Mouse (Mus musculus) intestine, postnatal 0 days (tissue): ENCODE data around the gene Ccdc85b. TPM values are rescaled to one million over a fixed set of nuclear protein-coding genes. Genes with fewer than 3 reads are reported as not detected.

Experiments used
- ATAC-seq: fragments of 200-750 bp; cut with Nextera tagmentation; 2 replicates; pipeline ENCODE4 v1.8.0; 2017; ENCODE audit warnings: mild to moderate bottlenecking, moderate TSS enrichment, moderate library complexity
- H3K27ac ChIP-seq: fragments of 300-500 bp; sonication (generic); 2 replicates; pipeline ENCODE4 v1.5.1; 2014; ENCODE audit warnings: mild to moderate bottlenecking, low read depth, low read length, moderate library complexity
- H3K27me3 ChIP-seq: fragments of 300-500 bp; sonication (generic); replicated peaks from 2 replicates; pipeline ENCODE4 v1.6.1; 2014; ENCODE audit warnings: low read length, mixed read lengths; ENCODE audit not compliant: control insufficient read depth, insufficient read depth
- H3K36me3 ChIP-seq: fragments of 300-500 bp; sonication (generic); 2 replicates; pipeline ENCODE4 v1.6.1; 2014; ENCODE audit warnings: mild to moderate bottlenecking, moderate library complexity; ENCODE audit not compliant: control insufficient read depth, insufficient read depth
- H3K4me1 ChIP-seq: fragments of 300-500 bp; sonication (generic); replicated peaks from 2 replicates; pipeline ENCODE4 v1.6.1; 2014; ENCODE audit warnings: antibody characterized with exemption, low read length, mixed read lengths; ENCODE audit not compliant: control insufficient read depth, insufficient read depth
- H3K4me2 ChIP-seq: fragments of 300-500 bp; sonication (generic); replicated peaks from 2 replicates; pipeline ENCODE4 v1.6.1; 2014; ENCODE audit warnings: low read depth, mild to moderate bottlenecking, moderate library complexity
- H3K4me3 ChIP-seq: fragments of 300-500 bp; sonication (generic); 2 replicates; pipeline ENCODE4 v1.5.1; 2014; ENCODE audit warnings: low read depth, low read length
- H3K9ac ChIP-seq: fragments of 300-500 bp; sonication (generic); 2 replicates; pipeline ENCODE4 v1.6.1; 2014; ENCODE audit warnings: mild to moderate bottlenecking, low read depth, low read length
- H3K9me3 ChIP-seq: fragments of 300-500 bp; sonication (generic); 2 replicates; pipeline ENCODE4 v1.6.1; 2016; ENCODE audit warnings: mixed run types; ENCODE audit not compliant: control insufficient read depth
- CTCF ChIP-seq: sonication (generic); IDR thresholded peaks from 2 replicates; pipeline ENCODE4 v1.5.1; 2016; ENCODE audit warnings: low read depth, mild to moderate bottlenecking, control low read depth, antibody characterized with exemption, moderate library complexity
- WGBS: fragments of 180-500 bp; shearing (Covaris S2); extraction: QIAGEN DNeasy Blood & Tissue Kit; methylation state at CpG from one replicate; pipeline ENCODE4 v1.1.7; 2014; 5-methylcytosine and 5-hydroxymethylcytosine counted together
- polyA plus RNA-seq: library from polyadenylated mRNA; unstranded; fragments of >200 nt; fragmentation: Nextera tagmentation; extraction: Ambion mirVana; gene quantifications from 2 replicates; pipeline ENCODE4 v1.2.1, GENCODE M21; 2015

Ccdc85b gene
- polyA plus RNA-seq, 1 experiment from 2014 or later: 7.3 TPM

- Histone ChIP-seq H3K9me3 (no peaks in the 10 kb centered on the region), H3K4me1 (peaks cover 6% of the 10 kb centered on the region; the same call in 1 of the 2 replicates), H3K36me3 (peaks cover 6% of the 10 kb centered on the region; the same call in 1 of the 2 replicates), H3K4me2 (no peak overlapping the region), H3K4me3 (no peak overlapping the region), H3K27me3 (peaks cover 29% of the 10 kb centered on the region), H3K27ac (peak overlapping the region; percentile 35; the same call in 1 of the 2 replicates), H3K9ac (no peak overlapping the region)
- peak; percentile 16; the same call in 1 of the 2 replicates for TF ChIP-seq CTCF
- WGBS: 81% methylated on average over 6 of the region's 6 CpGs
- ATAC-seq: no peak
These were observed 5.9 kb downstream of the Ccdc85b start for GRCm38 (mm10) chr19:5451766-5452165.

- Histone ChIP-seq H3K4me2 (no peak overlapping the region), H3K4me3 (no peak overlapping the region), H3K9me3 (no peaks in the 10 kb centered on the region), H3K27ac (no peak overlapping the region), H3K9ac (no peak overlapping the region), H3K4me1 (0 out of 2 replicates have a peak, but pooled peaks cover 6% of the 10 kb centered on the region), H3K36me3 (peaks cover 5% of the 10 kb centered on the region; the same call in 1 of the 2 replicates), H3K27me3 (peaks cover 29% of the 10 kb centered on the region)
- TF ChIP-seq CTCF: no peak
- no peak for ATAC-seq
- 74% methylated on average over 3 of the region's 3 CpGs for WGBS
These were observed 8.0 kb downstream of the Ccdc85b start for GRCm38 (mm10) chr19:5449673-5450072.

- Histone ChIP-seq H3K4me1 (0 out of 2 replicates have a peak, but pooled peaks cover 6% of the 10 kb centered on the region), H3K27me3 (peaks cover 29% of the 10 kb centered on the region), H3K9ac (no peak overlapping the region), H3K4me3 (peak overlapping the region; percentile 48), H3K27ac (no peak overlapping the region), H3K36me3 (no peaks in the 10 kb centered on the region; the same call in 1 of the 2 replicates), H3K4me2 (peak overlapping the region; percentile 84), H3K9me3 (no peaks in the 10 kb centered on the region)
- TF ChIP-seq CTCF: no peak
- no peak for ATAC-seq
- WGBS: 6% methylated on average over 35 of the region's 36 CpGs
These were observed 9.1 kb downstream of the Ccdc85b start for GRCm38 (mm10) chr19:5448354-5449150.

GRCm38 (mm10) chr19:5447515-5448353 is 10.0 kb downstream of the Ccdc85b start, which contains the start of gene Fosl1:
Gene Fosl1, plus strand, starts transcription at chr19:5447547.
- H3K9ac ChIP-seq: peak within 1 kb of the TSS; percentile 7; the same call in 1 of the 2 replicates
- TF ChIP-seq CTCF: no peak

GRCm38 (mm10) chr19:5445747-5446146 is 11.9 kb downstream of the Ccdc85b start:
- no peak for ATAC-seq
- Histone ChIP-seq H3K4me1 (0 out of 2 replicates have a peak, but pooled peaks cover 6% of the 10 kb centered on the region), H3K4me2 (no peak overlapping the region), H3K27me3 (peaks cover 29% of the 10 kb centered on the region), H3K4me3 (no peak overlapping the region), H3K36me3 (no peaks in the 10 kb centered on the region), H3K9me3 (no peaks in the 10 kb centered on the region), H3K27ac (no peak overlapping the region), H3K9ac (no peak overlapping the region)
- WGBS: 90% methylated on average over 5 of the region's 5 CpGs
- TF ChIP-seq CTCF: no peak

More at GRCm38 (mm10) chr19:5447515-5448353, 10.0 kb downstream of the Ccdc85b start, which contains the start of gene Fosl1:
- Histone ChIP-seq H3K36me3 (no peaks in the 10 kb centered on the region), H3K27ac (no peak within 1 kb of the TSS), H3K9me3 (no peaks in the 10 kb centered on the region), H3K4me1 (0 out of 2 replicates have a peak, but pooled peaks cover 6% of the 10 kb centered on the region), H3K4me3 (peak within 1 kb of the TSS; percentile 48), H3K27me3 (peaks cover 29% of the 10 kb centered on the region), H3K4me2 (peak within 1 kb of the TSS; percentile 84)
- WGBS: under 1% methylated on average over 70 of the region's 70 CpGs
- ATAC-seq: peak; percentile 71

- H3K4me1 ChIP-seq: 0 out of 2 replicates have a peak, but pooled peaks cover 6% of the 10 kb centered on the region
- WGBS: 30% methylated on average over 7 of the region's 7 CpGs
- ATAC-seq: no peak
These were observed 12.7 kb downstream of the Ccdc85b start for GRCm38 (mm10) chr19:5444954-5445353.

More at GRCm38 (mm10) chr19:5444954-5445353, 12.7 kb downstream of the Ccdc85b start:
- Histone ChIP-seq H3K4me3 (no peak overlapping the region), H3K9ac (no peak overlapping the region), H3K36me3 (no peaks in the 10 kb centered on the region), H3K4me2 (no peak overlapping the region), H3K27me3 (peaks cover 24% of the 10 kb centered on the region), H3K27ac (no peak overlapping the region), H3K9me3 (no peaks in the 10 kb centered on the region)
- TF ChIP-seq CTCF: no peak
